Comparison of ENCODE assay signal across 8 mouse cellular contexts in genomic region chr1:164456731-164457130, GRCm38 (mm10). TPM values are rescaled to one million over a fixed set of nuclear protein-coding genes. Genes with fewer than 3 reads are reported as not detected.
DNase-seq lines count a peak whose midpoint lies in the region; ATAC-seq lines count a peak whose summit lies in the region.

No protein-coding gene starts in this region.

- H3K4me3 ChIP-seq in hindbrain, embryonic 10.5 days, result peak overlapping the region; percentile 74
- H3K4me3 ChIP-seq in midbrain, embryonic 13.5 days (replicated peaks), result peak overlapping the region; percentile 80

- peaks cover 21% of the 10 kb centered on the region for H3K36me3 ChIP-seq in hindbrain, embryonic 10.5 days
- peaks cover 18% of the 10 kb centered on the region for H3K36me3 ChIP-seq in midbrain, embryonic 13.5 days

- no peak for DNase-seq in cerebellum, postnatal 4 days (ENCODE audit: low spot score in 2 of 2)
- DNase-seq in retina, postnatal 1 day, result peak; percentile 24
- DNase-seq in retina, embryonic 14.5 days (ENCODE audit: low spot score), result no peak
- no peak for DNase-seq in hindbrain, embryonic 10.5 days (ENCODE audit: low spot score)
- no peak for DNase-seq in adrenal gland, adult 2 months
- DNase-seq in embryo, embryonic 10.5 days (ENCODE audit: low spot score), result no peak

- peak; percentile 12; the same call in 1 of the 2 replicates for ATAC-seq in cerebellum, adult (ENCODE audit: insufficient number of reproducible peaks, low FRiP score, low TSS enrichment)
- ATAC-seq in midbrain, embryonic 13.5 days, result no peak

- H3K27ac ChIP-seq in hindbrain, embryonic 10.5 days, result peak overlapping the region; percentile 42
- peak overlapping the region; percentile 98 for H3K27ac ChIP-seq in midbrain, embryonic 13.5 days

- H3K4me2 ChIP-seq in midbrain, embryonic 13.5 days (replicated peaks), result peak overlapping the region; percentile 78

- peaks cover 52% of the 10 kb centered on the region for H3K4me1 ChIP-seq in hindbrain, embryonic 10.5 days (replicated peaks)
- peaks cover 62% of the 10 kb centered on the region for H3K4me1 ChIP-seq in midbrain, embryonic 13.5 days (replicated peaks)

- H3K27me3 ChIP-seq in hindbrain, embryonic 10.5 days (ENCODE audit: insufficient read depth, poor library complexity, severe bottlenecking), result peaks cover 46% of the 10 kb centered on the region
- peaks cover 8% of the 10 kb centered on the region; the same call in 1 of the 2 replicates for H3K27me3 ChIP-seq in midbrain, embryonic 13.5 days

- H3K9me3 ChIP-seq in hindbrain, embryonic 10.5 days, result no peaks in the 10 kb centered on the region
- H3K9me3 ChIP-seq in midbrain, embryonic 13.5 days, result no peaks in the 10 kb centered on the region

- H3K9ac ChIP-seq in midbrain, embryonic 13.5 days (replicated peaks), result peak overlapping the region; percentile 88

- WGBS in hindbrain, embryonic 10.5 days, result 5% methylated on average over 8 of the region's 8 CpGs
- 3% methylated on average over 8 of the region's 8 CpGs for WGBS in midbrain, embryonic 13.5 days

RNA-seq across cellular contexts. Expression of gene Atp1b1, which starts 1.4 kb away (rescaled TPM):
- 19.0 and 25.9 TPM in 2 replicates for polyA plus RNA-seq in hindbrain, embryonic 10.5 days (2016; fragmentation: Nextera tagmentation; extraction: Ambion mirVana)
- polyA plus RNA-seq in midbrain, embryonic 13.5 days (2015; fragmentation: Nextera tagmentation; extraction: Ambion mirVana), result 90.1 and 91.0 TPM in 2 replicates
- 10 to 100 TPM; 64.2 to 90.6 TPM for total RNA-seq in adrenal gland, adult 2 months (2021)
- 17.0 and 19.2 TPM in 2 replicates for polyA plus RNA-seq in adrenal gland, adult 2 months (2012; rRNA removed)
